Mouse (Mus musculus) forebrain, embryonic 13.5 days (tissue): ENCODE measurements around the gene Rrbp1. TPM values are rescaled to one million over a fixed set of nuclear protein-coding genes. Genes with fewer than 3 reads are reported as not detected.

Experiments
- ATAC-seq: fragments of 200-750 bp; cut with Nextera tagmentation; 2 replicates; pipeline ENCODE4 v1.8.0; 2017
- H3K27ac ChIP-seq: fragments of 300-500 bp; sonication (generic); 2 replicates; pipeline ENCODE4 v1.5.1; 2015; ENCODE audit warnings: inconsistent platforms, mild to moderate bottlenecking, moderate library complexity
- H3K27me3 ChIP-seq: fragments of 300-500 bp; sonication (generic); 2 replicates; pipeline ENCODE4 v1.6.1; 2015; ENCODE audit warnings: mild to moderate bottlenecking, inconsistent platforms
- H3K36me3 ChIP-seq: fragments of 300-500 bp; sonication (generic); 2 replicates; pipeline ENCODE4 v1.6.1; 2015; ENCODE audit warnings: mild to moderate bottlenecking, inconsistent platforms; ENCODE audit not compliant: poor library complexity, severe bottlenecking
- H3K4me1 ChIP-seq: fragments of 300-500 bp; sonication (generic); 2 replicates; pipeline ENCODE4 v1.6.1; 2015; ENCODE audit warnings: inconsistent platforms
- H3K4me2 ChIP-seq: fragments of 300-500 bp; sonication (generic); 2 replicates; pipeline ENCODE4 v1.6.1; 2015; ENCODE audit warnings: inconsistent platforms, mild to moderate bottlenecking, moderate library complexity
- H3K4me3 ChIP-seq: fragments of 300-500 bp; sonication (generic); 2 replicates; pipeline ENCODE4 v1.5.1; 2015; ENCODE audit warnings: mild to moderate bottlenecking, inconsistent platforms
- H3K9ac ChIP-seq: fragments of 300-500 bp; sonication (generic); 2 replicates; pipeline ENCODE4 v1.6.1; 2015; ENCODE audit warnings: mild to moderate bottlenecking, inconsistent platforms
- H3K9me3 ChIP-seq: fragments of 300-500 bp; sonication (generic); replicated peaks from 2 replicates; pipeline ENCODE4 v1.6.1; 2016; ENCODE audit warnings: inconsistent platforms
- WGBS: fragments of 180-500 bp; shearing (Covaris S2); methylation state at CpG from one replicate; pipeline ENCODE4 v1.1.7; 2015; 5-methylcytosine and 5-hydroxymethylcytosine counted together
- polyA plus RNA-seq: library from polyadenylated mRNA; unstranded; fragments of >200 nt; fragmentation: Nextera tagmentation; extraction: Ambion mirVana; gene quantifications from 2 replicates; pipeline ENCODE4 v1.2.1, GENCODE M21; 2015

The Rrbp1 gene
- polyA plus RNA-seq, 1 experiment from 2014 or later = 23.9 TPM

DNA sequence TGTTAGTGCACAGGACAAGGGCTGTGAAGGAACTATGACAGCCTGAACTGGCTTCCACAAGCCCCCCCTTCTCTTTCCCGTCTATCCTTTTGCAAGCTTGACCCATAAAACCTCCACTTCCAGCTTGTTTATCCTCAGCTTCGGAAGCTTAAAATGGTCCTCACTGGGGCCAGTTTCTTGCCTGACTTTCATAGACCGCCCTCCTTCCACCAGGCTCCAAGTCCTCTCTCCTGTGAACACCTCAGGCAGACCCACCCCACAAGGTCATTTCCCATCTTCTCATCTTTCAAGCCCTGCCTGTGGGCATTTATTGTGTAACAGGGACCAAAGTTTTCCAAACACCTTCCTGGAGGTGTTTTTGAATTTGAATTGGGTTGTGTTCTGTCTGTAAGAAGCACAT lies 11.4 kb upstream of the Rrbp1 start:
- H3K27ac ChIP-seq = no peak overlapping the region
- no peaks in the 10 kb centered on the region for H3K36me3 ChIP-seq
- ATAC-seq = no peak
- H3K4me3 ChIP-seq = no peak overlapping the region
- no peaks in the 10 kb centered on the region for H3K9me3 ChIP-seq
- H3K9ac ChIP-seq = no peak overlapping the region
- no peak overlapping the region for H3K4me2 ChIP-seq
- no peaks in the 10 kb centered on the region for H3K27me3 ChIP-seq
- 88% methylated on average over 3 of the region's 3 CpGs for WGBS
- H3K4me1 ChIP-seq = no peaks in the 10 kb centered on the region

- no peak overlapping the region for H3K4me2 ChIP-seq
These were observed 8.9 kb upstream of the Rrbp1 start for GRCm38 (mm10) chr2:144019971-144020370.

GRCm38 (mm10) chr2:144015861-144016260 lies 4.8 kb upstream of the Rrbp1 start:
- no peaks in the 10 kb centered on the region for H3K9me3 ChIP-seq
- no peak overlapping the region for H3K27ac ChIP-seq
- WGBS = 92% methylated on average over 9 of the region's 9 CpGs
- ATAC-seq = no peak
- no peak overlapping the region for H3K4me2 ChIP-seq
- no peaks in the 10 kb centered on the region for H3K36me3 ChIP-seq
- no peaks in the 10 kb centered on the region for H3K27me3 ChIP-seq
- no peak overlapping the region for H3K9ac ChIP-seq
- H3K4me1 ChIP-seq = no peaks in the 10 kb centered on the region
- no peak overlapping the region for H3K4me3 ChIP-seq

More at GRCm38 (mm10) chr2:144019971-144020370, 8.9 kb upstream of the Rrbp1 start:
- no peak overlapping the region for H3K9ac ChIP-seq
- 67% methylated on average over 2 of the region's 2 CpGs for WGBS
- H3K9me3 ChIP-seq = no peaks in the 10 kb centered on the region
- H3K4me3 ChIP-seq = no peak overlapping the region
- no peaks in the 10 kb centered on the region for H3K36me3 ChIP-seq
- H3K4me1 ChIP-seq = no peaks in the 10 kb centered on the region
- no peaks in the 10 kb centered on the region for H3K27me3 ChIP-seq
- H3K27ac ChIP-seq = no peak overlapping the region
- ATAC-seq = no peak

- Histone ChIP-seq H3K4me1 (peaks cover 4% of the 10 kb centered on the region; the same call in 1 of the 2 replicates), H3K4me3 (no peak overlapping the region), H3K9ac (no peak overlapping the region), H3K27me3 (no peaks in the 10 kb centered on the region), H3K27ac (no peak overlapping the region), H3K4me2 (no peak overlapping the region), H3K9me3 (no peaks in the 10 kb centered on the region), H3K36me3 (no peaks in the 10 kb centered on the region)
- 57% methylated on average over 5 of the region's 5 CpGs for WGBS
- ATAC-seq = no peak
These were observed 3.4 kb upstream of the Rrbp1 start for GRCm38 (mm10) chr2:144014481-144014880.

DNA sequence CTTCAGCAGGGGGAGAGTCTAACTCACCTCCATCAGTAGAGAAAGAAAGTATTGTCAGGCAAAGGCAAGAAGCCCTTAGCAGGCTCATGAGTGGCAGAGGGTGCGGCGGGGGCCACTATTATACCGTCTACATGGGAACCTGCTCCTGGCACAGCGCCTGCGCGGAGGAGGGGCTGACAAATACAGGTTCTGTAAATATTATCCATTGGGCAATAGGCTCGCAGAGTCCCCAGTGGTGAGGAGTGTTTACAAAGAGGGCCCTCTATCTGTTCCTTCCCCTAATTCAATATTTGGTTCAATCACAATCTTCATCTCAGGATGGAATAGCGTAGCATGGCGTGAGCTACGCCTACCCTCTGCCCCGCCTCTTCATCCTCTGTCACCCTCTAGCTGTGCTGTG lies 3.0 kb upstream of the Rrbp1 start:
- Histone ChIP-seq H3K4me1 (peaks cover 4% of the 10 kb centered on the region; the same call in 1 of the 2 replicates), H3K27ac (no peak overlapping the region), H3K36me3 (no peaks in the 10 kb centered on the region), H3K4me2 (no peak overlapping the region), H3K9me3 (no peaks in the 10 kb centered on the region), H3K27me3 (no peaks in the 10 kb centered on the region), H3K9ac (no peak overlapping the region), H3K4me3 (no peak overlapping the region)
- no peak for ATAC-seq
- WGBS = 89% methylated on average over 11 of the region's 11 CpGs

GRCm38 (mm10) chr2:144010282-144011044 lies 600 bp downstream of the Rrbp1 start:
- Histone ChIP-seq H3K4me3 (peak overlapping the region; percentile 81), H3K4me2 (peak overlapping the region; percentile 71), H3K9me3 (no peaks in the 10 kb centered on the region), H3K27me3 (no peaks in the 10 kb centered on the region), H3K27ac (peak overlapping the region; percentile 74), H3K4me1 (peaks cover 4% of the 10 kb centered on the region; the same call in 1 of the 2 replicates), H3K36me3 (no peaks in the 10 kb centered on the region), H3K9ac (peak overlapping the region; percentile 75)
- peak; percentile 31; the same call in 1 of the 2 replicates for ATAC-seq
- under 1% methylated on average over 94 of the region's 107 CpGs for WGBS

- H3K27ac ChIP-seq = no peak overlapping the region
- peaks cover 4% of the 10 kb centered on the region; the same call in 1 of the 2 replicates for H3K4me1 ChIP-seq
- no peaks in the 10 kb centered on the region for H3K36me3 ChIP-seq
- H3K4me2 ChIP-seq = peak overlapping the region; percentile 71
- no peaks in the 10 kb centered on the region for H3K27me3 ChIP-seq
- peak overlapping the region; percentile 75 for H3K9ac ChIP-seq
- ATAC-seq = no peak
- peak overlapping the region; percentile 81 for H3K4me3 ChIP-seq
- WGBS = 9% methylated on average over 30 of the region's 30 CpGs
- H3K9me3 ChIP-seq = no peaks in the 10 kb centered on the region
These were observed 1.3 kb downstream of the Rrbp1 start for GRCm38 (mm10) chr2:144009551-144010281.

GRCm38 (mm10) chr2:144009081-144009480 lies 2.0 kb downstream of the Rrbp1 start:
- H3K4me3 ChIP-seq = no peak overlapping the region; the same call in 1 of the 2 replicates
- 95% methylated on average over 1 of the region's 1 CpGs for WGBS
- no peak overlapping the region for H3K4me2 ChIP-seq

GRCm38 (mm10) chr2:144007211-144007610 lies 3.9 kb downstream of the Rrbp1 start:
- no peaks in the 10 kb centered on the region for H3K9me3 ChIP-seq
- H3K4me2 ChIP-seq = no peak overlapping the region
- WGBS = 95% methylated on average over 4 of the region's 4 CpGs
- ATAC-seq = no peak
- H3K4me3 ChIP-seq = no peak overlapping the region
- peaks cover 11% of the 10 kb centered on the region; the same call in 1 of the 2 replicates for H3K4me1 ChIP-seq
- no peak overlapping the region for H3K27ac ChIP-seq
- no peak overlapping the region for H3K9ac ChIP-seq
- H3K27me3 ChIP-seq = no peaks in the 10 kb centered on the region
- no peaks in the 10 kb centered on the region for H3K36me3 ChIP-seq

More at GRCm38 (mm10) chr2:144009081-144009480, 2.0 kb downstream of the Rrbp1 start:
- no peaks in the 10 kb centered on the region for H3K9me3 ChIP-seq
- ATAC-seq = no peak
- no peak overlapping the region for H3K27ac ChIP-seq
- no peaks in the 10 kb centered on the region for H3K36me3 ChIP-seq
- H3K27me3 ChIP-seq = no peaks in the 10 kb centered on the region
- H3K4me1 ChIP-seq = peaks cover 5% of the 10 kb centered on the region; the same call in 1 of the 2 replicates
- H3K9ac ChIP-seq = no peak overlapping the region

DNA sequence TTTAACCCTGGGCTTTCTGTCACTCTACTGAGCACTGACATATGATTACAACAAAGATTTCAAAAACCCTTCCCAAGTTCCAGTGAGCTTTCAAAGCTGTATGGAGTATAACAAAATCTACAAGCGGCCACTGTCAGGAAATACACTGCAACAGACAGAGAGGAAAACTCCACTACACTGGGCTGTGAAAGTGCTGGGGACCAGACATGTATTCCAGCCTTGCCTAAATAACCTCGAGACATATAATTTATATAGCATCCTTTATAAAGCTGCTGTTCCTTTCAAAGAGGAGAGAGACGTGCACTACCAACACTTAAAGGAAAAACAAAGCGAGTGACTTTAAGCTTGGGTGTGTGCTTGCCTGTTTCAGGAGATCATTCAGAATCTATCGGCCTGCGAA lies 4.4 kb downstream of the Rrbp1 start:
- no peak for ATAC-seq
- 93% methylated on average over 6 of the region's 6 CpGs for WGBS

DNA sequence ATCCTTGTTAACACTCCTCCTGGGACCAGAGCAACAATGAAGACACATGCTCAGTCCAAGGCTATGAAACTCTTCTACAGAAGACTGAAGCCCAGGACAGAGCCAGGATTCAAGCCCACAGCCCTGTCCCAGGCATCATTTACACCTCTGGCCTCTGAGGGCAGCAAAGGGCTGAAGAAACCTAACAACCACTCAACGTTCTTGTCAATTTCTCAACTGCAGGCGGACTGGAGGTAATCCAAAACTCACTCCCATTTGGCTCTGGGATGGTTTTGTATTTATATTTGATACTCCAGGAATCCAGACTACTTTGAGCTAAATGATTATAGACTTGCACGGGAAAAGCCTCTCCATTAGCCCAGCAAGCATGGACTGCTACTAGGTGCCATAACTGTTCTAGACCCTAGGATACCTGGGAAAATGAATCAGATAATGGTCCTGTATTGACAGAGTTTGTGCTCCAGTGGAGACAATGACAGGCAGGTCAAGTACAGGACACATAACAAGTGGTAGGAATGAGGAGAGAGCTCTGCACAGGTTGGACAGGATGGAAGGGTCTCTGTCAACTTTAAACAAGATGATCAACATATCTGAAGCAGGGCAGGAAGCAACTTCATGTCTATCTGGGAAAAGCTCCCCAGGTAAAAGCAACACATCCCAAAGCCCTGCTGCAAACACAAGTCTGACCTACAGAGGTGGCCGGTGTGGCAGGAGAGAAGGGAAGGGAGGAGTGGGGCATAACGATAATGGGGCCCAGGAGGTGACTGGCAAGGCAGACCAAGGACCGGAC lies 5.7 kb downstream of the Rrbp1 start:
- no peaks in the 10 kb centered on the region for H3K36me3 ChIP-seq
- WGBS = 85% methylated on average over 6 of the region's 6 CpGs
- peaks cover 11% of the 10 kb centered on the region; the same call in 1 of the 2 replicates for H3K4me1 ChIP-seq
- no peak overlapping the region for H3K4me2 ChIP-seq
- no peak for ATAC-seq
- no peaks in the 10 kb centered on the region for H3K27me3 ChIP-seq
- no peak overlapping the region for H3K9ac ChIP-seq
- no peaks in the 10 kb centered on the region for H3K9me3 ChIP-seq
- no peak overlapping the region for H3K4me3 ChIP-seq
- H3K27ac ChIP-seq = no peak overlapping the region

More for the DNA sequence above, 4.4 kb downstream of the Rrbp1 start:
- Histone ChIP-seq H3K4me2 (no peak overlapping the region), H3K27me3 (no peaks in the 10 kb centered on the region), H3K9ac (no peak overlapping the region), H3K4me1 (peaks cover 11% of the 10 kb centered on the region; the same call in 1 of the 2 replicates), H3K36me3 (no peaks in the 10 kb centered on the region), H3K4me3 (no peak overlapping the region), H3K9me3 (no peaks in the 10 kb centered on the region), H3K27ac (no peak overlapping the region)
